In the genomic region with DNA sequence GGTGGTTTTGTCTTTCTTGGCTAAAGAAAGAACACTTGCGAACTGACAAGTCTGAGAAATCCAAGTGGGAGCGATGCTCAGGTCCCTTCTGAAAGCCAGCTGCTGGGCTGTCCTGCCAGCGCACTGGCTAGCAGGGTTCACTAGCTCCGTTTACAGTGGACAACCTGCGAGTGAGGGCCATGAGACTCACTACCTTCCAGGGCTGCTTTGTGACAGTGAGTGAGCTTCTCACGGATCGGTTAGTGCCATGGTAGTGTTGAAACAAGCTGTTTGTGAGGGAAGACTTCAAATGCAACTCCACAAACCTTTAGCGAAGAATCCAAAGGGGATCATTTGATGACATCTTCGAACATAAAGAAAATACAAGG, we compare ENCODE assay signal across 8 mouse cellular contexts. TPM values are rescaled to one million over a fixed set of nuclear protein-coding genes. Genes with fewer than 3 reads are reported as not detected.
A peak's percentile ranks its signal among the peaks of the same experiment; 100 is the strongest.
DNase-seq lines count a peak whose midpoint lies in the region; ATAC-seq and TF ChIP-seq lines count a peak whose summit lies in the region.

No protein-coding gene starts in this region.

- 29% methylated on average over 9 of the region's 9 CpGs for WGBS in forebrain, embryonic 11.5 days
- 26% methylated on average over 9 of the region's 9 CpGs for WGBS in limb, embryonic 13.5 days
- WGBS in small intestine, adult 2 months = 9% methylated on average over 9 of the region's 9 CpGs

- TF ChIP-seq POLR2A in small intestine, adult 2 months (IDR thresholded peaks at IDR 0.05; ENCODE audit: low read depth, low read length) = no peak

- no peaks in the 10 kb centered on the region for H3K36me3 ChIP-seq in forebrain, embryonic 11.5 days (ENCODE audit: control insufficient read depth, insufficient read depth, low read length)
- no peaks in the 10 kb centered on the region for H3K36me3 ChIP-seq in limb, embryonic 13.5 days
- H3K36me3 ChIP-seq in small intestine, adult 2 months (ENCODE audit: control insufficient read depth, insufficient read depth, low read length) = no peaks in the 10 kb centered on the region

- no peaks in the 10 kb centered on the region; the same call in 1 of the 2 replicates for H3K9me3 ChIP-seq in forebrain, embryonic 11.5 days (ENCODE audit: control insufficient read depth, low read length)
- H3K9me3 ChIP-seq in limb, embryonic 13.5 days = no peaks in the 10 kb centered on the region

- peak overlapping the region; percentile 37 for H3K4me3 ChIP-seq in forebrain, embryonic 11.5 days (ENCODE audit: low read depth, low read length)
- peak overlapping the region; percentile 51 for H3K4me3 ChIP-seq in limb, embryonic 13.5 days
- H3K4me3 ChIP-seq in small intestine, adult 2 months (ENCODE audit: low read depth, low read length) = peak overlapping the region; percentile 74

- peak overlapping the region; percentile 67 for H3K4me2 ChIP-seq in forebrain, embryonic 11.5 days (ENCODE audit: low read depth, low read length, severe bottlenecking)
- H3K4me2 ChIP-seq in limb, embryonic 13.5 days (replicated peaks) = peak overlapping the region; percentile 72

- ATAC-seq in forebrain, embryonic 11.5 days (replicated peaks; ENCODE audit: low FRiP score) = peak; percentile 45
- ATAC-seq in limb, embryonic 13.5 days (ENCODE audit: low FRiP score, low read depth) = no peak; the same call in 1 of the 2 replicates

- intact Hi-C loops in gastrocnemius, postnatal 14 days (cut with DNase I; ENCODE audit: low total_unique reads) = no loop called here

- H3K4me1 ChIP-seq in forebrain, embryonic 11.5 days (replicated peaks; ENCODE audit: control insufficient read depth, insufficient read depth, low read length) = no peaks in the 10 kb centered on the region
- H3K4me1 ChIP-seq in limb, embryonic 13.5 days = peaks cover 8% of the 10 kb centered on the region; the same call in 1 of the 2 replicates
- peaks cover 10% of the 10 kb centered on the region for H3K4me1 ChIP-seq in small intestine, adult 2 months (ENCODE audit: control insufficient read depth, insufficient read depth, insufficient read length, low read length)

- H3K27ac ChIP-seq in forebrain, embryonic 11.5 days (ENCODE audit: low read depth, low read length) = no peak overlapping the region
- H3K27ac ChIP-seq in limb, embryonic 13.5 days = no peak overlapping the region; the same call in 1 of the 2 replicates
- peak overlapping the region; percentile 17; the same call in 1 of the 2 replicates for H3K27ac ChIP-seq in small intestine, adult 2 months (ENCODE audit: insufficient read depth, low read depth, low read length)

- H3K9ac ChIP-seq in forebrain, embryonic 11.5 days (ENCODE audit: low read length) = peak overlapping the region; percentile 18
- peak overlapping the region; percentile 60 for H3K9ac ChIP-seq in limb, embryonic 13.5 days

- no peak for TF ChIP-seq CTCF in small intestine, adult 2 months (IDR thresholded peaks at IDR 0.05; ENCODE audit: extremely low read depth, insufficient read length, insufficient replicate concordance, low read depth, low read length)

- H3K27me3 ChIP-seq in forebrain, embryonic 11.5 days (ENCODE audit: control insufficient read depth, insufficient read depth, low read length) = peaks cover 5% of the 10 kb centered on the region
- peaks cover 13% of the 10 kb centered on the region for H3K27me3 ChIP-seq in limb, embryonic 13.5 days
- H3K27me3 ChIP-seq in small intestine, adult 2 months (ENCODE audit: control insufficient read depth, insufficient read depth, low read length) = peaks cover 12% of the 10 kb centered on the region

- DNase-seq in gastrocnemius, postnatal 14 days = peak; percentile 8
- no peak for DNase-seq in gastrocnemius, adult 8-10 months (ENCODE audit: low spot score in 2 of 2)
- peak; percentile 34 for DNase-seq in CD4-positive, CD25-positive, alpha-beta regulatory T cell, adult 2 months (ENCODE audit: low read depth, low spot score)
- no peak for DNase-seq in forebrain, embryonic 11.5 days (ENCODE audit: low spot score)
- DNase-seq in embryo, embryonic 9.5 days (ENCODE audit: extremely low spot score) = no peak
- DNase-seq in kidney, adult 9 months = no peak

RNA-seq across cellular contexts. Expression of a gene that starts 37.4 kb away (rescaled TPM):
- not detected for total RNA-seq in gastrocnemius, postnatal 14 days (2021)
- total RNA-seq in gastrocnemius, adult 8-10 months (2022) = not detected
- 0.07 TPM in 1 of 2 replicates, not detected in the other for polyA plus RNA-seq in forebrain, embryonic 11.5 days (2014; fragmentation: Nextera tagmentation; extraction: Ambion mirVana)
- 0.08 and 0.09 TPM in 2 replicates for polyA plus RNA-seq in limb, embryonic 13.5 days (2015; fragmentation: Nextera tagmentation; extraction: Ambion mirVana)
- polyA plus RNA-seq in small intestine, adult 2 months (2012; rRNA removed) = 7.9 and 8.7 TPM in 2 replicates

Comparison
In these comparisons a context has a peak if more than half of its experiments do, and no peak if none do; other contexts are left out.
1. DNase-seq: peak in gastrocnemius, postnatal 14 days (single experiment) and CD4-positive, CD25-positive, alpha-beta regulatory T cell, adult 2 months (single experiment); none in gastrocnemius, adult 8-10 months (0 of 2), forebrain, embryonic 11.5 days (single experiment), embryo, embryonic 9.5 days (single experiment) and kidney, adult 9 months (single experiment).
2. Peak in every context shown above with its lines, with median percentiles within 50 percentile points of each other: H3K4me3 ChIP-seq.